Mouse (Mus musculus) adrenal gland, postnatal 4 days (tissue): ENCODE results near the gene Gm17728. TPM values are rescaled to one million over a fixed set of nuclear protein-coding genes. Genes with fewer than 3 reads are reported as not detected.
"Not testable (repeated sequence)": the region's sequence is repeated elsewhere in the genome, so short reads cannot be mapped to it uniquely, and the experiment has no call there.

Source experiments
- DNase-seq, 2 experiments: peaks; one replicate each; pipeline ENCODE4 v3.0.0; 2021 to 2022; ENCODE audit warnings: low spot score in 2 of 2, mixed read lengths in 2 of 2
- long read RNA-seq, 2 experiments: library from polyadenylated mRNA; stranded (forward); transcript quantifications; one replicate each; pipeline ENCODE4 v2.0.0; 2021
- total RNA-seq, 2 experiments: library from RNA; stranded (reverse); gene quantifications; 2 replicates each; pipeline ENCODE4 v1.2.3; 2021

Gene Gm17728
- total RNA-seq = not detected
- long read RNA-seq, experiment 1 = 0 reads
- long read RNA-seq, experiment 2 = 0 reads

- DNase-seq = not testable (repeated sequence)
Measured at GRCm38 (mm10) chr17:9421760-9422159, at the start of gene Gm17728. TSS of gene Gm17728 (plus strand) at chr17:9422060.

DNA sequence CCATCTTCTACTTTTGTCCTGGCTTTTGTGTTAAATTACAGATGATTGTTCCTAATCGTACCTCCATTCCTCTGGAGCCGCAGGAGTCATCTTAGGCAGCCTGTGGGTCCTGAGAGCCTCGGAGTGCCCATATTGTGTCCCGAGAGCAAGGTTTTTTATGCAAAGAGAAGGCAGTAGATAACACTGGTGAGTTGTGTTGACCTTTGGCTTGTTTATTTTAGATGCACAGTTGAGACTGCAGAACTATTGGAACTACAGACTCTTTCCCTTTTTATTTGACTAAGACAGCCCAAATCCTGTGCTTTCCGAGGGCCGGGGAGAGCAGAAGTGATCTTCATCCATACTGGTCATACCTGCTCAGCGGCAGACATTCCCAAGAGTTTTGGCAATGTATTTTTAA is 24.4 kb upstream of the Gm17728 start:
- DNase-seq = no peak

DNA sequence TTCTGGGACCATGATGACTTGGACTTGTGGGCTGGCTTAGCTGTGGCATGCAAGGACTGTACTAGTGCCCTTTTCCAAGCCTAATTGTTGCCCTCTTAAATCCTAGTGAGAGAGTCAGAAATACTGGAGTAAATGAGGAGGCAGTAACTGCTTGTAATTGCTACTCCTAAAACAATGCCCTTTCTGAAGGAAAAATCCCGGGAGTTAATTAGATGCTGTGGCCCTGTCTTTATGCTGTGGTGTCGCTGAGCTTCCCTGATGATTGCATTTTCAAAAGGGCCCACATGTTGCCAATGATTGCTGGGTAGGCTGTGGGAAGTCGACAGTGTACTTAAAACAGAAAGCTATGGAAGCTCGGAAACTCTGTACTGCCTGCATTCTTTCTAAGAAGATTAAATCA is 23.3 kb upstream of the Gm17728 start:
- DNase-seq = no peak

GRCm38 (mm10) chr17:9403991-9404390 is 17.9 kb upstream of the Gm17728 start:
- DNase-seq = no peak

GRCm38 (mm10) chr17:9407640-9408039 is 14.2 kb upstream of the Gm17728 start:
- DNase-seq = no peak

DNA sequence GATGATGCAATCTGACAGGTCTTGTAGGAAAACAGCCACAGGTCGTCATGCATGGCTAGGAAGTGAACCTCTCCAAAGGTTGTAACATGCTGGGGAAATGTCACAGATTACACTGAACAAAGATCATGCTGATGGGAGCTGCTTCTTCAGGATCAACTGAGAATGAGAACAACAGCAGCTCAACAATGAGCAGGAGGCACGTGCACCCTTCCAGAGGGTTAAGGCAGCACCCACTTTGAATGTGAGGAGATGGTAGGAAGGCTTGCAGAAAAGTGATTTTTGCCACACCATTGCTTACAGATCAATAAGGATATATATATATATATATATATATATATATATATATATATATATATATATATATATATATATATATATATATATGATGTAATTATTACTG is 2.8 kb upstream of the Gm17728 start:
- no peak for DNase-seq

DNA sequence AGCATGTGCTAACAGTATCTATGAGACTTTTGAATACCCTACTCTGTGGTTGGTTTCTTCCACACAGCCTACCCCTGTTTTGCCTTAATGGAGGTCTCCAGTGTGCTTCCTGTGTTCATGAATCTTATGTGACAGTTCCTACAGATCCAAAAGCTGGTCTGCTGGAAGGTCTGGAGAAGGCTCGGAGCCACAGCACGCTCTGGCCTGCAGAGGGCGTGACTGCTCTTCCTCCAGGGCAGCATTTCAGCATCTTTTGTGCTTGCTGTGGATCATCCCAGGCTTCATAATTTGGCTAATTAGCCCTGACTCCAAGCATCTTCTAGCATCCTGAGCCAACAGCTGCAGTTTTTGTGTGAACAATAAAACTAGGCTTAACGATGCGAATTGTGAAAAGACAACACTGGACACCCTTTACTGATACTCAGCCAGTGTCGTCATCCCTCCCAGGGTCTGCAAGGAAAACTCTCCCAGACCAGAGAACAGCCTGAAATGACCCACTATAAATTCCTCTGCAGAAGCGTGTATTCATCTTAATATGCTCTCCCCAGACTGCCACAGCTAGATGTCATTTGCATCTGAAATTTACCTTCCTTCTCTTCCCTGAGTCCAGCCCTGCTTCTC is 6.6 kb downstream of the Gm17728 start:
- DNase-seq = no peak

GRCm38 (mm10) chr17:9439997-9440655 is 18.3 kb downstream of the Gm17728 start:
- DNase-seq = no peak

DNA sequence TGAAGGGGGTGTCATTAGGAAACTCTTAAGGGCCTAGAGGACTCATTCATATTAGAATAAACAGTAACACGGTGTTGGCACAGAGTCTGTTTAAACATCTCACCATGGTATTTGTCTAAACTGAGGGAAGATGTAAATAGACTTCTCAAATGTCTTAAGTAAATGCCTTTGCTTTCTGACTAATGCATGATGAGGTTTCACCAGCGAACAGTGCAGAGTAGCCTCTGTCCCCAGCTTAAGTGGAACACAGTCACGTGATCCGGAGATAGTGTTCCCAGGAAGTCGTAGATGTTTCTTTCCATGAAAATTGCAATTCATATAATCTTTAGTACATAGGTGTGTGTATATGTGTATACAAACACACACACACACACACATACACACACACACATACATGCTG is 34.5 kb downstream of the Gm17728 start:
- DNase-seq = no peak

DNA sequence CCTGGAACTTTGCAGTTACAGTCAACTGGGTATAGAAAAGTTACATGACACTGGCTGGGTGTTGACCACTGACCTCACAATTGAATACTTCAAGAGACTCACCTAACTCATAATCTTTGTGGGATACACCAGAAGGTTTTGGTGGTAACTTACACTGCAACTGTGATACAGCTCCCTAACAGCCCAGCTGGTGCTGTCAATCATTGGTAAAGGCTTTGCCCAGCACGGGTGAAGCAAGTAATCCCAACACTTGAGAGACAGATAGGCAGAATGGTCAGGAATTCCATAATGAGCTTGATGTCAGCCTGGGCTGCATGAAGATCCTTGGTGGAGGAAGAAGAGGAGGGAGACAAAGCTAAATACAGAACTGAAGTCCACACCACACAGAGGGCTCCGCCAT is 39.0 kb downstream of the Gm17728 start:
- no peak for DNase-seq

Other genes starting within 250 kb of the Gm17728 start
- gene Pabpc6, start 247.7 kb downstream of the Gm17728 start, total RNA-seq = not detected